Mouse (Mus musculus): ENCODE measurements around the gene Csnk2b.
A peak's percentile ranks its signal among the peaks of the same experiment; 100 is the strongest.
"Not testable (repeated sequence)": the region's sequence is repeated elsewhere in the genome, so short reads cannot be mapped to it uniquely, and the experiment has no call there.

The Csnk2b gene

DNA sequence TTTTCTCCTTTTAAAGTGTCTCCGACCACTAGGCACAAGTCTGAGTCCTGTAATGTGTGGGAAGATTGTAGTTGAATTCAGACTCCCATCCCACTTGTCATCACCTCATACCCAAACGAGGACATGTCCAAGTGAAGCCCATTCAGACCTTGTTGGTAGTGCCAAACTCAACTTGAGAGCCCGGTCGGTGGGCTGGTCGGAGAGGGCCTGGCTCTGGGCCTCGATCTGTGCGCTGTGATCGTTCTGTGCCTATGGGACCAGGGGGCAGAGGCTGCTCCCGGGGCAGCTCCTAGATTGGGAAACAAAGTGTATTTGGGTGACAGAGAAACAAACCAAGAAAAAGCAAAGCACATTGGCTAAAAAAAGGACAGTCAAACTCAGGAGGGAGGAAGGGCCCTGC is 31.2 kb upstream of the Csnk2b start:
- no peak for DNase-seq (ENCODE audit: extremely low read depth, insufficient read length, low spot score)

GRCm38 (mm10) chr17:35152121-35152520 is 30.3 kb upstream of the Csnk2b start:
- DNase-seq (ENCODE audit: extremely low read depth, insufficient read length, low spot score), result no peak

GRCm38 (mm10) chr17:35147922-35148639 is 26.2 kb upstream of the Csnk2b start:
- no peak for DNase-seq (ENCODE audit: extremely low read depth, insufficient read length, low spot score)

- DNase-seq (ENCODE audit: extremely low read depth, insufficient read length, low spot score), result no peak
Observed at GRCm38 (mm10) chr17:35147348-35147747, 25.5 kb upstream of the Csnk2b start.

DNA sequence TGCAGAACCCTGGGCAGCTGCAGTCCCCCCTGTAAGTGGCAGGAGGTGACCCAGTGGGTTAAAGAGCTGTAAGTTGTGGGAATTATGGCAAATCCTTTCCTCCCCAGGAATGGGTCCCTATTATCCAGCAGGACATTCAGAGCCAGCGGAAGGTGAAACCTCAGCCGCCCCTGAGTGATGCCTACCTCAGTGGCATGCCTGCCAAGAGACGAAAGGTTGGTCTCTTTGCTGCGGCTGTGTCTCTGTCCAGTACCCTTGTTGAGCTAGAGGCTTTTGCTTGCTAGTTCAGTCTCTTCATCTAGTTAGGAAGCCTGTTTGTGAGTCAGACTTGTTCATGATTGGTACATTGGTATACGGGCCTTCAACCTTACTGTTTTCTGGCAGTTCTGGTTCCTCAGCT is 24.3 kb upstream of the Csnk2b start:
- no peak for DNase-seq (ENCODE audit: extremely low read depth, insufficient read length, low spot score)

GRCm38 (mm10) chr17:35141971-35142370 is 20.1 kb upstream of the Csnk2b start:
- DNase-seq (ENCODE audit: extremely low read depth, insufficient read length, low spot score), result no peak

DNA sequence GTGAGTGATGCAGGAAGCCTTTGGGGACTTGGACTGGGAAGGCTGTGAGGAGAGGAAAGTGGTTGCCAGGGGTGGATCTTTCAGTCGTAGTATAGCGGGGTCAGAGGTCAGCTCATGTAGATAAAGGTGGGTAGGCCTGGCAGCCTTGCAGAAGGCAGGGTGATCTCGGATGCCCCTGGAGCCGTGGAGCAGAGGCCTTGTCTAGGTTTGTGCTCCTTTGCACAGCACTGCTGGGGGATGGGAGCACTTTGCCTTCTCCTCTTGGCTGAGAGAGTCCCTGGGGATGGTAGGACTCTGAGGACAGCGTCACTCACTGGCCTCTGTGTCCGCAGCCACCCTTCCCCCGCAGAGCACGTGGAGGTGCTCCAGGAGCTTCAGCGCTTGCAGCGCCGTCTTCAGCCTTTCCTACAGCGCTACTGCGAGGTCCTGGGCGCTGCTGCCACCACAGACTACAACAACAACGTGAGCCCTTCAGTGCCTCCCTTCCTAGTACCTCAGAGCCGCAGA is 18.7 kb upstream of the Csnk2b start:
- DNase-seq (ENCODE audit: extremely low read depth, insufficient read length, low spot score), result no peak

- no peak for DNase-seq (ENCODE audit: extremely low read depth, insufficient read length, low spot score)
Observed at GRCm38 (mm10) chr17:35139269-35139668, 17.4 kb upstream of the Csnk2b start.

DNA sequence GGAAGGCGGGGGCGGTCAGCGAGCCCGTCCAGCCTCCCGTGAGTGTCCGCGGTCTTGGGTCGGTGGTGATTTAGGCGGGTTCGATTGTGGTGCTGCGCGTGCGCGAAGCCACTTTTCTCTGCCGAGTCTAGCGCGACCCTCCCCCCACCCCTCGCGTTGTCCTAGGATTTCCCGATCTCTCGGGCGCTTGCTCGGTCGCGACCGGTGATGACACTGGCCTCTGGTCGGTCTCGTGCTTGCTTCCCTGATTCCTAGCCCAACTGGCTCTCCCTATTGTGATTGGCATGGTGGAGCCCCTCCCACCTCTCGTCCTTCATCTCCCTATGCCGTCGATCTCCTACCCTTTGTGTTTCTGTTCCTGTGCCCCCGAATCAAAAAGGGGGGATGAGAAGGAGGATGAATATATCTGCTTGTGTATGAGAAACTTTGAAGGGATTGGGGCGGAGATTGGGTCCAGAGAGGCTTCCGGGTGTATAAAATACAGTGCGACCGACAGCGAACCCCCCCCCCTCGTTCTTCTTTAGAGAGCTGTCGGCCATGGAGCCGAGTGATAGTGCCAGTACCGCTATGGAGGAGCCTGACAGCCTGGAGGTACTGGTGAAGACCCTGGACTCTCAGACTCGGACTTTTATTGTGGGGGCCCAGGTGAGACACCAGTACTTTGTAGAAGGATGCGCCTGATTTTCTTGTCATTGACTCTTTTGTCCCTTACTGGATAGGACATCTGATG is 13.9 kb upstream of the Csnk2b start:
- no peak for DNase-seq (ENCODE audit: extremely low read depth, insufficient read length, low spot score)

DNA sequence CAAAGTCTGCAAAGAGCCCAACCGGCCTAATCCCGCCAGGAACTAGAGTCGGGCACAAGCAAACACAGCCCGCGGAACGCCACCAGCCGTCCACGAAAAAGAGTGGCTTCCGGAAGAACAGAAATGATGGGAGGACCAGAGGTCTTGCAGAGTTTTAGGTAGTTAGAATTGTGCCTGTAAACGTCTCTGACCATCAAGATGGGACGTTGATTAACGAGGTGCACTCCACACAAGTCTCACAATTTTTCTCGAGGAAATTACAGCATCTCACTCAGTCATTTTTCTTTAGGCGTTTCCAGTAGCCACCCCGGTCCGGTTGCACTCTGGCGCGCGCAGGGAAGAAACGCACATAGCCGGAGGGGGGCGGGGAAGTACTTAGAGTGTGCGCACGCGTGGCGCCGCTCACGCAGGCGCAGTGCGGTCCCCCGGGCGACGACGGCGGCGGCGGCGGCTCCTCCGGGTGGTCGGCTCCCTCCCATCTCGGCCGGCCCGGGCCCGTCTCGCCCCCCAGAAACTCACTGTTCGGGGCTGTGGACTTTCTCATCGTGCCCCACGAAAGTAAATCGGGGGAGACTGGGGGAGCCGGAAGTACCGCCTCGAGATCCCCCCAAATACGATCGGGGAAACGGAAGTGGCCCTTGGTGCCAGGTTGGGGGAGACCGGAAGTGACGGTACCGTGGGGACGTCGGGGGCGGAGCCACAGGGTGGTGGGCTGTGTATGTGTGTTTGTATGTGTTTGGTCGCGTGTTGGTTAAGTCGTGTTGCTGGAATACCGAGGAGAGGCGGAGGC is 13.1 kb upstream of the Csnk2b start, which contains the start of gene Bag6:
Gene Bag6 (plus strand): TSS at position 378 of the 790 bp plus-strand sequence.
- peak; percentile 95 for DNase-seq (ENCODE audit: extremely low read depth, insufficient read length, low spot score)

DNA sequence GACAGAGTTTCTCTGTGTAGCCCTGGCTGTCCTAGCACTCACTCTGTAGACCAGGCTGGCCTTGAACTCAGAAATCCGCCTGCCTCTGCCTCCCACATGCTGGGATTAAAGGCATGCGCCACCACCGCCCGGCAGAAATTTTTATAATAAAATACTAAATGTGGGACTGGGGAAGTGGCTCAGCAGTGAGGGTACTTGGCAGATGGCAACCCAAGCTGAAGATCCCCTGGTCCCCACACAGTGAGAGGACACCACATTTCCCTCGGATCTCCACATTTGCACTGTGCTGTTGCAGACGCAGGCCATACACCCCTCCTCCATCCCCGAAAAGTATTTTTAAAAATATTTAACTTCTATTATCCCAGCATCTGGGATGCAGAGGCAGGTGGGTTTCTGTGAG is 11.7 kb upstream of the Csnk2b start:
- DNase-seq (ENCODE audit: extremely low read depth, insufficient read length, low spot score), result no peak

DNA sequence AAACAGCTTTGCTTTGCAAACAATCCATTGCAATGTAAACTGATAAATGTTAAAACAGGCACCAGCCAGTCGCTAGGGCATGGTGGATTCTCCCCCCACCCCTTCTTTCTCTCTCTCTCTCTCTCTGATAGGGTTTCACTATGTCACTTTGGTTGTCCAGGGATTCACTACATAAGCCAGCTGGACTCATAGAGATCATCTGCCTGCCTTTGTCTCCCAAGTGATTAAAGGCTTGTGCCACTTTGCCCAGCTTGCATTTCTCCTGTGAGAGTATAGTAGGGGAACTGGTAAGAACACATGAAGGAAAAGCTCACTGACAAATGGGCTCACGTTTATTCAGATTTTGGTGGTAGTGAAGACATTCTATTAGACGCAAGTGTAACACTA is 10.3 kb upstream of the Csnk2b start:
- no peak for DNase-seq (ENCODE audit: extremely low read depth, insufficient read length, low spot score)

- DNase-seq (ENCODE audit: extremely low read depth, insufficient read length, low spot score), result no peak
Observed at GRCm38 (mm10) chr17:35131500-35132173, 9.8 kb upstream of the Csnk2b start, which contains the start of gene Apom. Gene Apom, minus strand, starts transcription at chr17:35132050.

DNA sequence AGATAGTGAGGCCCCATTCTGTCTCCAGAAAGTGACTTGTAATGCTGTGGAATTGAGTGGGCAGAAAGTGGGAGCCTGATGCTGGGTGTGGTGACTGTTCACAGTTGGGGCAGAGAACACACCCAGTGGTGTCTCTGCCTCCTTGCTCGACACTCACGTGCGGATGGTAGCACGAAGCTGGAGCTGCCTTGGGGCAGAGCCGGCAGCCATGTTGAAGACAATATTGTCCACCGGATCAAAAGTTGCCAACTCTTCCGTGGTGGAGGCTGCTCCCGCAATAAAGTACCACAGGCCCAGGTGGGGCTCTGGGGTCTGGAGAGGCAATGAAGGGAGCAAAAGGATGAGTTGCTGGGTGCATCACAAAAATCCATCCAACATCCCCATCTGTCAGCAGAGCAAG is 9.2 kb upstream of the Csnk2b start:
- no peak for DNase-seq (ENCODE audit: extremely low read depth, insufficient read length, low spot score)

DNA sequence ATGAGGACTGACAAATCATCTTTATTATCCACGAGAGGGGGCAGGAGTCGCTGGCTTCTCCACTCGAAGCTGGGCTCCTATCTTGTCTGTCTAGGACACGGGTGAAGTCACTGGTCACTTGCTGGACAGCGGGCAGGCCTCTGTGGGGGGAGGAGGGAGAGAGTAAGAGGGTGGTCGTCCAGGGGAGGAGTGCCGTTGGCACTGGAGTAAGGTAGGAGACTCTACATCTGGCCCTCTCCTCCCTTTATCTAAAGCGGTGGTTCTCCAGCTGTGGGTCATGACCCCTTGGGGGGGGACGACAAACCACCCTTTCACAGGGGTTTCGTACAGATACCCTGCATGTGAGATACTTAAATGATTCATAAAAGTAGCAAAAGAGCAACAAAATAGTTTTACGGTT is 7.1 kb upstream of the Csnk2b start:
- no peak for DNase-seq (ENCODE audit: extremely low read depth, insufficient read length, low spot score)

GRCm38 (mm10) chr17:35127017-35127416 is 5.2 kb upstream of the Csnk2b start:
- no peak for DNase-seq (ENCODE audit: extremely low read depth, insufficient read length, low spot score)

- DNase-seq (ENCODE audit: extremely low read depth, insufficient read length, low spot score), result peak; percentile 87
Observed at GRCm38 (mm10) chr17:35126206-35126611, 4.4 kb upstream of the Csnk2b start, which contains the start of gene D17H6S53E. Gene D17H6S53E, plus strand, starts transcription at chr17:35126373.

- DNase-seq (ENCODE audit: extremely low read depth, insufficient read length, low spot score), result no peak
Observed at GRCm38 (mm10) chr17:35125578-35125977, 3.7 kb upstream of the Csnk2b start.

GRCm38 (mm10) chr17:35125081-35125480 is 3.2 kb upstream of the Csnk2b start:
- no peak for DNase-seq (ENCODE audit: extremely low read depth, insufficient read length, low spot score)

- DNase-seq (ENCODE audit: extremely low read depth, insufficient read length, low spot score), result not testable (repeated sequence)
Observed at GRCm38 (mm10) chr17:35124261-35124896, 2.5 kb upstream of the Csnk2b start.

Measured in 3134 (cell line).